Mouse (Mus musculus) intestine, postnatal 0 days (tissue): Measurements from ENCODE around the gene Fam186a. TPM values are rescaled to one million over a fixed set of nuclear protein-coding genes. Genes with fewer than 3 reads are reported as not detected.
"Not testable (repeated sequence)": the region's sequence is repeated elsewhere in the genome, so short reads cannot be mapped to it uniquely, and the experiment has no call there.

ENCODE experiments used
- ATAC-seq: fragments of 200-750 bp; cut with Nextera tagmentation; 2 replicates; pipeline ENCODE4 v1.8.0; 2017; ENCODE audit warnings: mild to moderate bottlenecking, moderate TSS enrichment, moderate library complexity
- H3K27ac ChIP-seq: fragments of 300-500 bp; sonication (generic); 2 replicates; pipeline ENCODE4 v1.5.1; 2014; ENCODE audit warnings: mild to moderate bottlenecking, low read depth, low read length, moderate library complexity
- H3K27me3 ChIP-seq: fragments of 300-500 bp; sonication (generic); replicated peaks from 2 replicates; pipeline ENCODE4 v1.6.1; 2014; ENCODE audit warnings: low read length, mixed read lengths; ENCODE audit not compliant: control insufficient read depth, insufficient read depth
- H3K36me3 ChIP-seq: fragments of 300-500 bp; sonication (generic); 2 replicates; pipeline ENCODE4 v1.6.1; 2014; ENCODE audit warnings: mild to moderate bottlenecking, moderate library complexity; ENCODE audit not compliant: control insufficient read depth, insufficient read depth
- H3K4me1 ChIP-seq: fragments of 300-500 bp; sonication (generic); replicated peaks from 2 replicates; pipeline ENCODE4 v1.6.1; 2014; ENCODE audit warnings: antibody characterized with exemption, low read length, mixed read lengths; ENCODE audit not compliant: control insufficient read depth, insufficient read depth
- H3K4me2 ChIP-seq: fragments of 300-500 bp; sonication (generic); replicated peaks from 2 replicates; pipeline ENCODE4 v1.6.1; 2014; ENCODE audit warnings: low read depth, mild to moderate bottlenecking, moderate library complexity
- H3K4me3 ChIP-seq: fragments of 300-500 bp; sonication (generic); 2 replicates; pipeline ENCODE4 v1.5.1; 2014; ENCODE audit warnings: low read depth, low read length
- H3K9ac ChIP-seq: fragments of 300-500 bp; sonication (generic); 2 replicates; pipeline ENCODE4 v1.6.1; 2014; ENCODE audit warnings: mild to moderate bottlenecking, low read depth, low read length
- H3K9me3 ChIP-seq: fragments of 300-500 bp; sonication (generic); 2 replicates; pipeline ENCODE4 v1.6.1; 2016; ENCODE audit warnings: mixed run types; ENCODE audit not compliant: control insufficient read depth
- CTCF ChIP-seq: sonication (generic); IDR thresholded peaks from 2 replicates; pipeline ENCODE4 v1.5.1; 2016; ENCODE audit warnings: low read depth, mild to moderate bottlenecking, control low read depth, antibody characterized with exemption, moderate library complexity
- WGBS: fragments of 180-500 bp; shearing (Covaris S2); extraction: QIAGEN DNeasy Blood & Tissue Kit; methylation state at CpG from one replicate; pipeline ENCODE4 v1.1.7; 2014; 5-methylcytosine and 5-hydroxymethylcytosine counted together
- polyA plus RNA-seq: library from polyadenylated mRNA; unstranded; fragments of >200 nt; fragmentation: Nextera tagmentation; extraction: Ambion mirVana; gene quantifications from 2 replicates; pipeline ENCODE4 v1.2.1, GENCODE M21; 2015

Gene Fam186a
- polyA plus RNA-seq, 1 experiment from 2014 or later, result not detected

GRCm38 (mm10) chr15:99903227-99903626 is 63.6 kb downstream of the Fam186a start:
- Histone ChIP-seq H3K27me3 (no peaks in the 10 kb centered on the region), H3K4me1 (no peaks in the 10 kb centered on the region), H3K4me2 (peak overlapping the region; percentile 21; the same call in 1 of the 2 replicates), H3K27ac (no peak overlapping the region), H3K36me3 (no peaks in the 10 kb centered on the region), H3K9ac (no peak overlapping the region), H3K9me3 (no peaks in the 10 kb centered on the region), H3K4me3 (no peak overlapping the region)
- no peak for ATAC-seq
- no peak for TF ChIP-seq CTCF
- WGBS, result 68% methylated on average over 5 of the region's 5 CpGs

GRCm38 (mm10) chr15:99902786-99903185 is 64.1 kb downstream of the Fam186a start:
- H3K27me3 ChIP-seq, result no peaks in the 10 kb centered on the region
- H3K9ac ChIP-seq, result no peak overlapping the region
- no peak overlapping the region for H3K27ac ChIP-seq
- 32% methylated on average over 5 of the region's 5 CpGs for WGBS
- no peaks in the 10 kb centered on the region for H3K4me1 ChIP-seq
- H3K36me3 ChIP-seq, result no peaks in the 10 kb centered on the region
- TF ChIP-seq CTCF, result no peak
- no peak overlapping the region for H3K4me3 ChIP-seq
- H3K4me2 ChIP-seq, result peak overlapping the region; percentile 21; the same call in 1 of the 2 replicates
- no peak for ATAC-seq
- H3K9me3 ChIP-seq, result no peaks in the 10 kb centered on the region

GRCm38 (mm10) chr15:99896621-99897020 is 70.2 kb downstream of the Fam186a start:
- no peak for ATAC-seq

GRCm38 (mm10) chr15:99891355-99891754 is 75.5 kb downstream of the Fam186a start:
- H3K27ac ChIP-seq, result peak overlapping the region; percentile 75

More at GRCm38 (mm10) chr15:99896621-99897020, 70.2 kb downstream of the Fam186a start:
- H3K9ac ChIP-seq, result no peak overlapping the region
- peak; percentile 63 for TF ChIP-seq CTCF
- H3K36me3 ChIP-seq, result no peaks in the 10 kb centered on the region
- H3K4me1 ChIP-seq, result peaks cover 3% of the 10 kb centered on the region; the same call in 1 of the 2 replicates
- H3K4me2 ChIP-seq, result no peak overlapping the region
- H3K9me3 ChIP-seq, result no peaks in the 10 kb centered on the region
- H3K27me3 ChIP-seq, result no peaks in the 10 kb centered on the region
- no peak overlapping the region for H3K4me3 ChIP-seq
- no peak overlapping the region for H3K27ac ChIP-seq

GRCm38 (mm10) chr15:99890412-99891236 is 76.2 kb downstream of the Fam186a start:
- Histone ChIP-seq H3K27ac (peak overlapping the region; percentile 75), H3K4me1 (peaks cover 9% of the 10 kb centered on the region), H3K27me3 (no peaks in the 10 kb centered on the region), H3K36me3 (no peaks in the 10 kb centered on the region), H3K9me3 (no peaks in the 10 kb centered on the region), H3K4me3 (peak overlapping the region; percentile 9), H3K9ac (no peak overlapping the region; the same call in 1 of the 2 replicates), H3K4me2 (peak overlapping the region; percentile 54)
- 27% methylated on average over 19 of the region's 19 CpGs for WGBS
- TF ChIP-seq CTCF, result no peak
- ATAC-seq, result peak; percentile 85

More at GRCm38 (mm10) chr15:99891355-99891754, 75.5 kb downstream of the Fam186a start:
- H3K4me2 ChIP-seq, result peak overlapping the region; percentile 54
- no peaks in the 10 kb centered on the region for H3K9me3 ChIP-seq
- TF ChIP-seq CTCF, result no peak
- 51% methylated on average over 1 of the region's 3 CpGs for WGBS
- no peak overlapping the region for H3K9ac ChIP-seq
- no peak overlapping the region for H3K4me3 ChIP-seq
- no peaks in the 10 kb centered on the region for H3K27me3 ChIP-seq
- ATAC-seq, result no peak
- H3K4me1 ChIP-seq, result peaks cover 9% of the 10 kb centered on the region
- H3K36me3 ChIP-seq, result no peaks in the 10 kb centered on the region

GRCm38 (mm10) chr15:99889275-99889874 is 77.5 kb downstream of the Fam186a start:
- H3K9me3 ChIP-seq, result no peaks in the 10 kb centered on the region
- H3K4me3 ChIP-seq, result no peak overlapping the region
- H3K9ac ChIP-seq, result no peak overlapping the region
- no peaks in the 10 kb centered on the region for H3K27me3 ChIP-seq
- ATAC-seq, result no peak
- peak overlapping the region; percentile 54 for H3K4me2 ChIP-seq
- no peak overlapping the region; the same call in 1 of the 2 replicates for H3K27ac ChIP-seq
- peaks cover 9% of the 10 kb centered on the region for H3K4me1 ChIP-seq
- 43% methylated on average over 8 of the region's 8 CpGs for WGBS
- H3K36me3 ChIP-seq, result no peaks in the 10 kb centered on the region
- TF ChIP-seq CTCF, result no peak

GRCm38 (mm10) chr15:99887130-99887529 is 79.7 kb downstream of the Fam186a start:
- not testable (repeated sequence) for H3K4me3 ChIP-seq, H3K4me2 ChIP-seq, H3K4me1 ChIP-seq, ATAC-seq, H3K9ac ChIP-seq, H3K36me3 ChIP-seq, H3K9me3 ChIP-seq, H3K27me3 ChIP-seq
- 74% methylated on average over 2 of the region's 2 CpGs for WGBS
- 0 out of 2 replicates have a peak overlapping the region, but pooled peaks have one; percentile 50 for H3K27ac ChIP-seq
